Mouse (Mus musculus) c-Kit-positive CD71-negative TER-119-negative erythroid progenitor cells, embryonic 14.5 days (primary cell): ENCODE measurements around the gene Dnah14.

Experiments used
- DNase-seq: peaks from one replicate; pipeline ENCODE4 v3.0.0-alpha.2; 2013; ENCODE audit warnings: low read depth

Dnah14 gene

DNA sequence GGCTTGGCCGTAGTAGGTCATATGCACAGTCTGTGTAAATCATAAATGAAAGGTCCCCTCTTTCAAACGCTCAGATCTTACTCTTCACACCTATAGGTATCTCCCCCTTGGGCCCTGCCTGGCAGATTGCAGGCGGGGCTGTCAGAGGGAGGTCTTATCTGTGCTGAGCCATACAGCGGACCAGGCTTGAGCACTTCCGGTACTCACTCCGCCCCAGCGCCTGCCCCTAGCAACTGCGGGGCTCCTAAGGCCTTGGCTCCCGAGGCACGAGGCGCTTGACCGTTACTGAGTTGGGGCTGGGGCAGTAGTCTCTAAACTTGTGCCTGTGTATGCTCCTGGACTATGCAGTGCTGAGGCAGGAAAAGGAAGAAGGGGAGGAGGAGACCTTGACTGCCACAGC, at the start of gene Dnah14:
Gene Dnah14 (plus strand): TSS at position 238 of the 400 bp plus-strand sequence.
- DNase-seq = no peak

DNA sequence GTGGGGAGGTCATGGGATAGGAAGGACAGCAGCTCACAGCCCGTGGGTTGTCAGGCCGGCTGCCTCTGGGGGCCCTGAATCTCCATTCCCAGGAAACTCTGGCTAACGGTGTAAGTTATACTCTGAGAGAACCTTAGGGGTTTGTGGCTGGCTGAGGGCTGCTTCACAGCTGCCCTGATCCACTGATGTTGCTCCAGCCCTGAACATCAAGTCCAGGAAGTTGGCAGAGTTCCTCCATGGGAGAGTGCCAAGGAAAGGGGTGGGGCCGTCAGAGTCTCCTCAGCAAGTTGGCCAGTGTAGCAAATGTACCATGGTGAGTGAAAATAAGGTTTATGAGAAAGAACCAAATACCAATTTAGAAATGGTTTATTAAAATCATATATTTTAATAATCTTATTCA, 47.0 kb upstream of the Dnah14 start:
- DNase-seq = no peak

DNA sequence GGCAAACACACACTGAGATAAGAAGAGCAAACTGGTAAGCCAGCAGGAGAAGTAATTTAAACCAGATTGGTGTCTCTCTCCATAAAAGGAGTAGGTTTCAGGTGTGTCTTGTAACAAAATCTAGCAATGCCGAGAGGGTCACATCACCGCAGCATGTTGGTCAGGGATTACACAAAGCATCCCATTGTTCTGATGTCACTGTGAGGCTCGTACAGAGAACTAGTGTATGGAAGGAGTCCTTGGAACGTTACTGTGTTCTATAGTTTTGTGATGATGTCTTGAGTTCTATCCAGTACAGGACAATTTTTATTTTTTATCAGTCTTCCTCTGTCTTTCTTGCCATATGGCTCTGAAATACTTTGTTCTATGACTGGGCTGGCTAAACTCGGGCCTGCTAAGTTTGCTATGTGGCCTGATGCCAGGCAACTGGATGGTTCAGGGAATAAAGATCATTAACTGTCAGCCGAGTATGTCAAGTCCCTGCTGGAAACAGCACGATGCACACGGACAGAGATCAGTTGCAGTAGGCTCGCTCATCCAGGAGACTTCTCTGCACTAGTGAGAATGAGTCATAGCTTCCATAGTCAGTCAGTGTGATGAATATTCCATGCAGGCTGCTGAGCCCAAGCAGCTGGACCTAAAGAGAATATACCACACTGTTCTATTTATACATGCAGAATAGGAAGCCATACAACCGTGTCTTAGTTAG, 41.0 kb upstream of the Dnah14 start:
- DNase-seq = no peak

DNA sequence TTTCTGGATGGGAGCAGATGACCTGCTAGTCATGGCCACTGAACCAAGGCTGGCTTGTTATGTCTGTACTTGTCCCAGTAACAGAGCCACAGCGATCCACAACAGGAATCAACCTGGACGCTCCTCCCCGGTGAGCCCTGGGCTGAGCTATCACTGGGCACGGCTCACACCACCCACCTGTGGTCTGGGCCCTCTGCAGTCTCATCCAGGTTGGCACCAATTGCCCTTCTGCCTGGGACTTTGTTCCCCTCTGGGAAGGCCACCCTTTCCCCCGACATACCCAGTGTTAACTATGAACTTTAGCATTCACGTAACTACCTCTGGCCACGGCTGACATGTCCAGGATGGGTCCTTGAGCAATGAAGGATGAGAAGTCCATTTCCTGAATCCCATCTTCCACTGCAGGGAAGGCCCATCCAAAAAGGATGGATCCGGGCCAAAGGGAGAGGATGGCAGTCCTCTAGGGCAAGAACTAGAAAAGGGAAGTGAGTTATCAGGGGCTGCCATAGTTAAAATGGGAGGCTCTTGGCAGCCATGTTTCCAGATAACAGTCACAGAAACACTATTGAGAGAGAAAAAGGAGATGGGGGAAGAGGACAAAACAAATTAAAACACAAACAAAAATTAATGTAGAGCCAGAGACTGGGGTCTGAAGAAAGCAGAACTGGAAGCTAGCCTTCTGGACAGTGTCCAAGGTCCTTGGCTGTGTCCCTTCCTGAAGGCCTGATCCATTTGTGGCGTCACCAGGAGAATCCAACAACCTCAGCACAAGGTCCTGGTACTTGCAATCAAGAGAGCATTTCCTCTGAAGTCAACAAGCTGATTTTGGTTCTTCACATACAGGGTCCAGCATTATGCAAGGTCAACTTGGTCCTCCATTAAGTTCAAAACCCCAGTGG, 38.5 kb upstream of the Dnah14 start:
- DNase-seq = no peak

DNA sequence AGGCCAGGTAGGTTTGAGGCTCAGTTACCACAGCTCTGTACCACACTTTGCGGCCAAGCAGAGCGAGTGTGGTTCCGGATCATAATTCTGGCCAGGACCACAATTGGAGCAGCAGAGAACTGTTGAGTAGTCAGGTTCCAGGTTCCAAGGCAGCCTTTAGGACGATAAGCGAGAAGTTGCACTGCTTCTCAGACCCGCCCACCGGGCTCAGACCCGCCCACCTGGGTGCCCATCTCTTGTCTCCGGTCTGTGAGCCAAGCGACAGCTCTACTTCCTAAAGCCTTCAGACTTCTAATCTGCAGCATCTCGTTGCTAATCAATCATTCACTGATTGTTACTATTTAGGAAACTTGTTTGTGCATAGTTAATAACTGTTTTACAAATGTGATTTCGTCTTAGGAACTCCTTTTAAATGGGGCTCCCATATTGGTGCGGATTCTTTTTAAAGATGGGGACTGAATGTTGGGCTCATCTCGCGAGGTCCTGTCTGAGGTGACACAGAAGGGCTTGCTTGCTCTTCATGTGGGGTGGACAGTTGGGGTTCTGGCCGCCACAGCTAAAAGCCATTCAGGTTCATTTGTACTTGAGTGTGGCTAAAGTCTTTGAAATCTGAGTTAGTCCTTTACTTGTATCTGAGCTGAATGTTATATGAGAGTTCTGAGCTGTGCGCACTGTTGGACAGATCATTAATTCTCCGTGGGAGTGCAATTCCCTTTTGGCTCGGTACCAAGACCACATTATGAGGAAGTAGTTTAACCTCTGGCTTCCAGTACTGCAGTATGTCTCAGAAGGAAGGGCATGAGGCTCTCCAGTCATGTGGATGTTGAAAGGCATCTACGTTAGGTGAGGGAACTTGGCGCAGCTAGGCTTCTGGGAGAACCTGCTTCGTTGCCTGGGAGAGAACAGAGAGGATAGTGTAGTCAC, 36.3 kb upstream of the Dnah14 start:
- DNase-seq = no peak

DNA sequence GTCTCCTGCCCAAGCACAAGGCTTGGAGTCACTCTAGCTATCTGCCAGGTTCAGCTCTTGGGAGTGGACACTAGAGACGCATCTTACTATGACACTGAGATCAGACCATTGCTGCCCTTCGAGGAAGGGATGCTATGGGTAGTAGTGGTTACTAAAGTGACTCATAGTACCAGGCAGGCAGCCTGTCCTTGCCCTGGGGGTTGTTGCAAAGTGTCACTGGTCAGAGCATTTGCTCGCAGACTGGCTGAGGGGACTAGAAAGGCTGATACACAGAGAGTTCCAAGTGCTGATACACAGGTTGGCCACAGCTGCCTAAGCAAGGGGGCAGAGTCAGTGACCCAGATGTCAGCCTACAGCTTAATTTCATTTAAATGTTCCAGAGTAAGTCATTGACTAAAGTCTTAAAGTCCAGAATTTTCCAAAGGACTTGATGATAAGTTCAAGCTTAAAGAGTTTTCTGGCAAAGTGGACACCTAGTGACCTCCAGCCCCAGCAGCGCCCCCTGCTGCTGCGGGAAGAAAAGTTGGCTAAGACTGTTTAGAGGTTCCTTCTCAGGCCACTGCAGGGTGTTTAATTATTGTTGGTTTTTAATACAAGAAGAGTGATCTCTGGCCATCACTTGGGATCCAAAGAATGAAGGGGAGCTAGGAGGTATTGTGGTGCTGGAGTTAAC, 32.5 kb upstream of the Dnah14 start:
- DNase-seq = no peak

DNA sequence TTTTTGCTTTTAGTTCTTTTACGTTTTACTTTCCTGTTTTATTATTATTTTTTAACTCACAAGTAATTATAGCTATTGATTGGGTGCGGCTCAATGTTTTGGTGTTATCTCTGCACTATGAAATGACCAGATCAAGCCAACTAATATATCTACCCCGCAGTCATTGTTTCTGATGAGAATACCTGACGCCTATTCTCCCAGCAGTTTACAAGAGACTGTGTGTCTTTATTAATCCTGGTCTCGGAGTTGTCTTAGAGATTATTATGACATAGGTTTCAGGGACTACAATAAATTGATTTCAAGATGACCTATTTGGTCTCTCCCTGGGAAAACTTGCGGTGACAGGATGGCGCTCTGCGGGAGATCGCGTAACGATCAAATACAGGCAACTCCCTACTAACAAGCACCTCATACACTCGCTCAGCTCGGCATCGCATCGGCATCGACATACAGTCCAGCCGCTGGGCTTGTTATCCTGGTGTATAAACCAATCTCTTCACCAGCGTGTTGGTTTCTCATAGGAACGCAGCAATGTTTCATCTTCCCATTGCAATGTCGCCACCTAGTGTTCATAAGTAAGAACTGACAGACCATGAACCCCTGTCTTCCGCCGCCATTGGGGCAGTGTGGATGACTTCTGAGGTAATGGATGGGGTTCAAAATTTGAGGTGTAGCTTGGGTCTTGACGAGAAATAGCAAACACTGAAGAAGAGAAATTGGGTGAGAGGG, 31.2 kb upstream of the Dnah14 start:
- DNase-seq = peak; percentile 58

DNA sequence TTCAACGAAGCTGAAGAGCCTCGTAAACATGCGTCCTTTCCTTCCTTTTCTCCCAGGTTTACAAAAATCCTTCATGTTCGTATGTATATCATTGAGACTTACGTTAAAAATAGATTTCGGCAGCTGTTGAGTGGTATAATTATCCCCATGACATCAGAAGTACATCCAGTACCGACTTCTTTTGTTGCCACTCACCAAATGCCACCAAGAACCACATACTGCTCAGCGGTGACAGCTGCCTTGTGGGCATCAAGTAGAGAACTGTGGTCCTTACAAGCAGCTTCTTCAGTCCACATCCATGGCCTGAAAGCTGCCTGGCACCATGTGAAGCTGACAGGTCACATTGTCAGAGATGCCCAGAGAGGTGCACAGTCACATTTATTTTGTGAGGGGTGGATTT, 26.4 kb upstream of the Dnah14 start:
- no peak for DNase-seq

DNA sequence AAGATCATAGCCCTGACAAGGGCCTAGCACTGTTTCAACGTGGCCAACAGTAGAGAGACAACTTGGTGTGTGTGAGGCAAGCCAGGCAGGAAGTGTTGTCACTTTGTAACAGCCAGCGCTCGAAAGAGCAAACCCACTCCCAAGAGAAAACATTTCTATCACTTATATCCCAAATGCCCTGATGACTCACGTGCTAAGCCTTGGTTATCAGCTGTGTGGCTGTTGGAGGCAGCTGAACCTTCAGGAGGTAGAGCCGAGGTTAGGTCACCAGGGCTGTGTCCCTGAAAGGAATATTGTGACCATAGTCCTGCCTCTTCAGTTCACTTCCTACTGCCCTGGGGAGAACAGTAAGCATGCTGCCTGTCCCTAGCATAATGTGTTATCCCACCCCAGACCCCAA, 25.5 kb upstream of the Dnah14 start:
- no peak for DNase-seq

DNA sequence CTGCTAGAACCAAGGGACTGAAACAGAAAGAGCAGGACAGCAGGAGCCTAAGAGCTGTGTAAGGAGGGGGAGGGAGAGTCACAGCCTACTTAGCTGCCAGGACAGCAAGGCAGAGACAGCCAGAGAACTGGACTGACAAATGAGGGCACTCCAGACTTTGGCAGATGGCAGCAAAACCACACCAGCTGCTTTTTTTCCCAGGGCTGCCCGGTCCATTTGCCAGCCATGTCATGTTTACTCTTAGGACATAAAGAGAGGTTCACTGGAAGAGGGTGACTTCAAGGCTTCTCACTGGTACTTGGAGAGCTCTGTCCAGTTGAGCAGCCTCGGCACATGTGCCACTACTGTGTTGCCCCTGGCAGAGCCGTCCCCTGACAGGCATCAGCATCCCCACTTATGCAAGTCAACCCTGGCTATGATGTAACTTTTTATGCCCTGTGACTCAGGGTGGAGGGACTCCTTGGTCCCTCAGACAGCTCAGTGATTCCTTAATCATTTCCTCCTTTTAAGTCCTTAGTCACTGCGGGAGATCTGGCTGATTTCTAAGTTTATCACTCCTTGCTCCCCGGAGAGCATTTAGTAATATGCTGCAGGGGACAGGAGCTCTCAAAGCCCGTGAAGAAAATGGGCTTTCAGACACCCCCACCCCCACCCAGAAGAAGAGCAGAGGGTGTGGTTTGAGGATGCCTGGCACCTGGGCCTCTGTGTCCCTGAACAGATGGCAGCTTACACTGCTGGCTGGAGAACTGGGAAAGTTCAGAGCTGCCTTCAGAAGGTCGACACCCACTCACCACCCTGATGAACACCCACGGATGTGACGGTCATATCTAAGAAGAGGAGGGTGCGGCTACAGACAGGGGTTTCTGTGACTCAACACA, 23.6 kb upstream of the Dnah14 start:
- DNase-seq = no peak

DNA sequence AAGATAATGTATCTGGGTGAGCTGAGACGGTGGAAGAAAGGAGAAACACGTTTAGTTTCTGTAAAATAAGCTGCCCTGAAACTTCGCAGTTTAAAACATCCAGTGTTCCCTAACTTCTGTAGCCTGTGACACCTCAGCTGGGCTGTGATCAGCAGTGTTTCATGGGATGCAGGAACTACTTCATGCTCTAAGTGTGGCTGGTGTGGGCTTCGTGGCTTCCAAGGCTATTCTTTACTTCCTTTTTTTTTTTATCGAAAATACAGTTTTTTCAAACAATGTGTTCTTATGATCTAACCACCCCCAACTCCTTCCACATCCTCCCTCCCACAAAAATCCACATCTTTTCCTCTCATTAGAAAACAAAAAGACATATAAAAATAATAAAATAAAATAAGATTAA, 20.9 kb upstream of the Dnah14 start:
- DNase-seq = no peak

DNA sequence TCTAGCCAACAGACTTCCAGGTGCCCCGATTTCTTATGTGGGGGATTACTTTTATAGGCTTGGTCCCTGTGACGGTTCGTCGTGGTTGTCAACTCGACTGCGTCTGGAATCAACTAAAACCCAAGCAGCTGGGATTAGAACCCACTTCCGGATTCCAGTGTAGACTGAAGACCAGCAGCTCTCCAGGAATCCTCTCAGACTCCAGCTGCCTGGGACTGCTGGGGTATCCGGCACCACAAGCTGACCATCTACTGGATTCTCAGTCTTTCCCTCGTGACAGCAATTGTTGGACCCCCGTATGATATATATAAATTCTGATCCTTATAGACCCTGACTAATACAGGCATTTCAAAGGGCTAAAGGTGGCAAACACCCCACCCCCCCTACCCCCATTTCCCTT, 16.7 kb upstream of the Dnah14 start:
- DNase-seq = no peak

DNA sequence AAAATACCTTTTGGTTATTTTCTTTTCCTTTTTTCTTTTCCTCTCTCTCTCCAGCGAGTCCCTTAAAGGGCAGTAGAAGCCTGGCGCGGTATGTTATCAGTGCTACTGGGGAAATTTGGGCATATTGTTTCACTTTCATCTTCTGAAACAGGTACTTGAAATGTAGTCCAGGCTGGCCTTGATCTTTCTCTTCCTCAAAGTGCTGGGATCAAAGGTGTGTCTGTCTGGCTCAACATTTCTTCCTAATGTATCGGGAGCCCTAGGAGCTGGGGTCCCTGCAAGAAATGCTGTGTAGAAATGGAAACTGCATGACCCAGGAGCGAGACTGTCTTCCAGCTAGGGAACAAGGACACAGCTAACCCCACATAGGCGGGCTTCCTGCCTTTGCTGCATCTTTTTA, 16.0 kb upstream of the Dnah14 start:
- no peak for DNase-seq

DNA sequence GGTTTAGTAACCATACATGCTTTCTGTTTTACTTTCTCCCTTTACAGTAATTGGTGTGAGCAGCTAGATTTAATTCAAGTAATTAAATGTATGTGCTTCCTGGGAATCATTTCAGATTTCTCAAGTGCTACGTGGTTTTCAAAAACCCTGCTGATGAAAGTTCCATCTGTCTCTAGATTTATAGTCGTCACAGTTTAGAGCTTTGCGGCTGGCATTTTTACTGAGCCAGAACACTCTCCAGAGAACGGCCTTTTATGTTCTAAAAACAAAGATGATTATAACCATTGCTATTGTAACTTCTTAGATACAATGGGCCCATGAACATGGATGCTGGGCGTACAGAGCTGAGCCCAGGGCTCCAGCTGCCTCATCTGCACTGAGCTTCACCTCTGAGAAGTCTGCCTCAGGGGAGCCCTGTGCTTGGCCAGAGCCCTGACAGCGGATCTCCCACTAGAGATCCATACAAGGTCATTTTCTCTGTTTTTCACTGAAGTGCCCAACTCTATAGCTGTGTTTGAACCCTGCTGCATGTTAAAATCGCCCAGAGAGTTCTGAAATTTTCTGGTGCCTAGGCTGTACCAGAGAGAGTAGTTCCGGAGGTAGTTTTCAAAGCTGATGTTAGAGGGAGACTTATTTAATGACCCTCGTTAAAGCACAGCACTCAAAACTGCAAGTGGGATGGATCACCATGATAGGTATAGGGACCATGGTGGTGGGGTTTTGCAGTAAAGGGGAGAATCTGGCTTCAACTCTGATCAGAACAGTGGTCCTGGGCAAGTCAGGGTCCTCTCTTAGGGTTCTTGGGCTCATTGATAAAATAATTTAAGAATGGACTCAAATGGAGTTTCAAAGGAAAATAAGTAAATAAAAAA, 15.2 kb upstream of the Dnah14 start:
- DNase-seq = no peak

DNA sequence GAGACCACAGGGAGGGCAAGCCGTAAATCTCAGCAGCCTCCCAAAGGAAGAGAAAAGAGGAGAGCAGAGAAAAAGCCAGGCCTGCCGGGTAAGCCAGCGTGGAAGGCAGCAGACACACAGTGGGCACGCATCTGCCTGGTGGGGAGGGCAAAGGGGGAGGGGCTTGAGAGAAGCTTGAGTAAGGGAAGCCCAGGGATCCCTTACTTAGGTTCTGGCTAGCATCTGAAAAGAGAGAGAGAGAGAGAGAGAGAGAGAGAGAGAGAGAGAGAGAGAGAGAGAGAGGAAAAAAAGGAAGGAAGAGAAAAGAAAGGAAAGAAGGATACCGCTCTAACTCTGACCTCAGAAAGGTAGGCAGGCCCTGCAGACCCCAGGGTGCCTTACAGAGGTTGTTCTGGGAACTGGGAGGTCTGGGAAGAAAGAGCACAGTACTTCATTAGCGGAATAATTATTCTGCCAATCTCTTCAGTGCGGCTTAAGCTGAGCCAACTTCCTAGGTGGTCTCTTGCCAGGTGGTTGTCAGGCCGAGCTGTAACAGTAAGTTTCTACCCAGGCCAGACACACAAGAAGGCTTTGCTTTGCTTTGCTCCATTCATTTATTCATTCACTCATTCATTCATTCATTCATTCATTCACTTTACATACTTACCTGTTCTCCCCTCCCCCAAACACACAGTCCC, 14.5 kb upstream of the Dnah14 start:
- no peak for DNase-seq

DNA sequence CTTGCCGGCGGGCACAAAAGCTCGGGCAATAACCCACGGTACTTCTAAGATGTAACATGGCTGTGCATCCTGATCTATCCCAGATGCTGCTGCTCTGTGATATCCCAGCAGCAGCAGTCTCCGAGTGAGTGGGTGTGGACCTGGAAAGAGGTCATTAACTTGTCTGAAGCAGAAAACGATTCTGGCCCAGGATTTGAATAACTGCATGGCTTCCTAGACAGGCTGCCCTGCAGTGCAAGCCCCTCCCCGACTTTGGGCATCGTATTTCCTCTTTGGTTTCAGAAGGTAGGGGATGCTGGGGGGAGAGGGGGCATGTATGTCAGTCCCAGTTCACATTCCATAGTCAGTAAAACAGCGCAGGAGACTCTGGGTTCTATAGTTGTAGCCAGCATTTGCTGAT, 6.9 kb upstream of the Dnah14 start:
- no peak for DNase-seq

DNA sequence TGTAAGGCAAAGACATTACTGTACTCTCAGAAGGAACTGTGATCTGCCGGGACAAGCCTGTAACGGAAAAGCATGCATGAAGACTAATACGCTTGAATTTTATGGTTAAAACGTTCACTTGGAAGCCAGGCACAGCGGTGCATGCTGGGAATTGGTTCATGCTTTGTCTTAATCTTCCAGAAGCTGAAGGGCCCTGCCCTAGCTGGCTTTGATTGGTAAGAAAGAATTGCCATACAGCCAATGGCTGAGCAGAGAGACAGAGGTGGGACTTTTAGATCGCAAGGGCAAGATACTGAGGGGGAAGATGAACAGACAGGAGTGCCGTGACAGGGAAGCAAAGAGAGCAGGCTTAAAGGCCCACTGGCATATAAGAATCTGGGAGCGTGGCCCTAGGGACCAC, 6.8 kb downstream of the Dnah14 start:
- DNase-seq = no peak

DNA sequence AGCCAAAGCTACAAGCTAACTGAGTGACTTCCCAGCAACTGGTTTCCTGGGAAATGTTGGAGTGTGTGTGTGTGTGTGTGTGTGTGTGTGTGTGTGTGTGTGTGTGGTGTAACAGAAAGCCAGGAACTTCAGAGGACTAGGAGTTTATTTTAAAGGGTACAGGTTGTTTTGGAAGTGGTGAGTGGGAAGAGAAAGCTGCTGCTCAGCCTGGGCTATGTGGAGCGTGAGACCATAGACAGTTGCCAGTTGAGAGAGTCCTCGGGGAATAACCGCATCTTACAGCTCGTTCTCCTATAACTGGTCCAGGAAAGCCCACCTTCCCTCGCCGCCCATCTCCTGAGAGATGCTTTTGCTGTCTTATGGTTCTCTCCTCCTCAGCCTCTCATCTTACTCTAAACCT, 12.8 kb downstream of the Dnah14 start:
- DNase-seq = no peak

DNA sequence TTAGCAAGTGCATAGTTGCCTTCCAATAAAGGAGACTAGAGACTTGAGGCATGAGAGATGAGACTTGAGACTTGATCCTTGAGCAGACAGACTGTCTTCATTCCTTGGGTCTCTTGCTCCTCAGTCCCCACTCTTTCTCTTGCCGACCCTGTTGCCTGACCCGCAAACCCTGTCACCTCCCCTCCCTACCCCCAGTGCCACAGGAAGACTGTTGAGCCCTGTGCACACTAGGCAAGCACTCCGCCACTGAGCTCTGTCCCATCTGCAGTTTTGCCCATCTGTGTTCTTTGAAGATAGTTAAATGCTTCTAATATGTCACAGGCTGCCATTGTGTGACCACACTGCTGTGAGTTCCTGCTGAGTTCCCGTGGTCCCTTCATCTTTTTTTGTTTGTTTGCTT, 23.0 kb downstream of the Dnah14 start:
- DNase-seq = no peak
